Mouse (Mus musculus): ENCODE measurements around the gene Pdcd11.

Gene Pdcd11

GRCm38 (mm10) chr19:47090550-47091156 is at the start of gene Pdcd11, which contains the start of gene Usmg5:
Pdcd11 (plus strand) TSS chr19:47090768.
Usmg5 (minus strand) TSS chr19:47090647.
- peak; percentile 95 for DNase-seq (ENCODE audit: low read depth, low spot score)

DNA sequence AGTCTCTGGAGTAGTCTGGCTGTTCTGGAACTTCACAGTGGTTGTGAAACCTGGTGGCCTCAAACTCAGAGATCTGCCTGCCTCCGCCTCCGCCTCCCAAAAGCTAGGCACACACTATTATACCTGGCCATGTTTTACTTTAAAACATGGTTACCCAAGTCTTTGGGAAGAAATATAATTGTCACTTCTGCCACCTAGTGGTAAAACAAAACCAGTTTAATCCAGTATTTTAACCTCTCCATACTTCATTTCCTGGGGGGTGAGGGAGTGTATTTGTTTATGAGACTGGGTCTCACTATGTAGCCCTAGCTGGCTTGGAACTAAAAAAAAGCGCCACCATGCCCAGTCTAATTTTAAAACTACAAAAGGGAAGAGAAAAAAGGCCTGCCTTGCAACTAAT is 47.0 kb upstream of the Pdcd11 start:
- no peak for DNase-seq (ENCODE audit: low read depth, low spot score)

GRCm38 (mm10) chr19:47046343-47046742 is 44.2 kb upstream of the Pdcd11 start:
- no peak for DNase-seq (ENCODE audit: low read depth, low spot score)

DNA sequence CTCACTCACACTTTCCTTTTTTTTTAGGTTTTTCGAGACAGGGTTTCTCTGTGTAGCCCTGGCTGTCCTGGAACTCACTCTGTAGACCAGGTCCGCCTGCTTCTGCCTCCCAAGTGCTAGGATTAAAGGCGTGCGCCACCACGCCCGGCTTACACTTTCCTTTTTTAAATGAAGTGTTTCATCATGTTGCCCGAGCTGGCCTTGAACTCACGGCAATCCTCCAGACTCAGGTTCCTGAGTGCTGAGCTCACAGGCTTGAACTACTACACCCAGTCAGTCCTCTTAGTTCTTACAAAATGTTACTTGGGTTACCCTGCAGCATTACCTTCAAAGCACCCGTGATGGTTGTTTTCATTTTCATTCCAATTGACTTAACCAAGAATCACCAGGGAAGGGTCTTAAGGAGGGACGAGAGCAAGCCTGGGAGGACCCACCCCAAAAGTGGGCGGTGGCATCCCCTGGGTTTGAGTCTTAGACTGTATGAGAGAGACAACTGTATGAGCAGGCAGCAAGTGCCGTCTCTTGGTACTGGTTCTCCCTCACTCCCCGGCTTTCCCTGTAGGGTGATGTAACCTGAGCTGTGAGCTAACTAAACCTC is 43.2 kb upstream of the Pdcd11 start:
- no peak for DNase-seq (ENCODE audit: low read depth, low spot score)

DNA sequence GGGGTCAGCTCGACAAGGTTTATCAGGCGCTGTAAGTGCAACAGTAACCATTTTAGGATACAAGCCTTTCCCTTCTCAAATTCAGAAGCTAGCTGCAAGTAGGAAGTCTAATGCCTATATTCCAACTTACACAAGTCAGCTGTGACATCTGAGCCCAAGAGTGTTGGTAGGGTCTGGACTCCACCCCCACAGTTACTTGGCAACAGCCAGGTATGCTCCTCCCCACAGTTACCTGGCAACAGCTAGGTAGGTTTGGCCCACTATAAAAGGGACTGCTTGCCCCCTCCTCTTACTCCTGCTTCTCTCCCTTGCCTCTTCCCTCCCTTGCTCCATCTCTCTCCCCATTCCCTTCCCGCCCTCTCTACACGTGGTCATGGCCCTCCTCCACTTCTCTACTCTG is 41.5 kb upstream of the Pdcd11 start:
- no peak for DNase-seq (ENCODE audit: low read depth, low spot score)

DNA sequence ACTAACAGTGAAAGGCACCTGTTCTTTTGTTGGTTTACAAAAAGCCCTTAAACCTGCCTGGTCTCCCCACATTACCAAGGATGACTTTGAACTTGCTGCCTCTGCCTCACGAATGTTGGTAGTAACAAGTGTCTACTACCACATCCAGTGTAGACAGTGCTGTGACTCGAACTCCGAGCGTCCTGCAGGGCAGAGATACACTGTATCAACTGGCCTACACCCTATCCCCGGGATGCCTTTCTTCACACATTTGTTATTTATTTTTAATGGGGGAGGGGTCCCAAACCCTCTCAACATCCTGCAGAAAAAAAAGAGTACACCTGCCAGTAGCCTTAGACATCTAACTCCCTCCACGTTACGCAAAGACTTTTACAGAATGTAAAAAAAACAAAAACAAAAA is 40.7 kb upstream of the Pdcd11 start:
- DNase-seq (ENCODE audit: low read depth, low spot score) = no peak

- DNase-seq (ENCODE audit: low read depth, low spot score) = peak; percentile 49
Measured at GRCm38 (mm10) chr19:47050271-47051032, 40.1 kb upstream of the Pdcd11 start, which contains the start of gene Pcgf6. Pcgf6 (minus strand) TSS chr19:47050906.

DNA sequence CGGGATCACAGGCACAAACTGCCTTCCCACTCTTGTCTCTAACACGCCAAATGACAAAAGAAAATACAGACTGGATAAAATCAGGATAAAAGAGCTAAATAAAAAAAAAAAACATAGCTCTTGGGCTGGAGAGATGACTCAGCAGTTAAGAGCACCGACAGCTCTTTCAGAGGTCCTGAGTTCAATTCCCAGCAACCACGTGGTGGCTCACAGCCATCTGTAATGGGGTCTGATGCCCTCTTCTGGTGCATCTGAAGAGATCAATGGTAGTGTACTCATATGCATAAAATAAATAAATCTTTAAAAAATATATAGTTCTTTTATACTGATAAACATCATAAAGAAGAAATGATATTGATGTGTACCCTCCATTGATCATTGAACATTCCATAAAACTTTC is 37.6 kb upstream of the Pdcd11 start:
- no peak for DNase-seq (ENCODE audit: low read depth, low spot score)

- DNase-seq (ENCODE audit: low read depth, low spot score) = no peak
Measured at GRCm38 (mm10) chr19:47053471-47053870, 37.1 kb upstream of the Pdcd11 start.

DNA sequence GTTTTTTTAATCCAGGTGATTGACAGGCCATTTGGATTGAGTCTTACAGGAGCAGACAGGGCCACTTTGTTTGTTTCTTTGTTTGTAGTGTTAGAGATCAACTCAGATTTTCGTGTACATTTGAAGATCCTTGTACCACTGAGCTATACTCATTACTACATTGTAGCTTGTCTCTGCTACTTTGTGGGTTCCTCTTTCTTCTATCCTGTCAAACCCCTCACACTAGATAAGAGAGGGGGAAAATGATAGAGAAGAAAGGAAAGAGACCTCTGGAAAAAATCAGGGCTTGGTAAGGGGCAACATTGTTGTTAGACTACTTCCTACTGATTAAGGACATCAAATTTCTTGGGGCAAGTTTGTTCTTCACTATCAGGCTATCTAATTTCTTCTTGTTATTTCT is 32.9 kb upstream of the Pdcd11 start:
- DNase-seq (ENCODE audit: low read depth, low spot score) = no peak

- no peak for DNase-seq (ENCODE audit: low read depth, low spot score)
Measured at GRCm38 (mm10) chr19:47065860-47066259, 24.7 kb upstream of the Pdcd11 start.

DNA sequence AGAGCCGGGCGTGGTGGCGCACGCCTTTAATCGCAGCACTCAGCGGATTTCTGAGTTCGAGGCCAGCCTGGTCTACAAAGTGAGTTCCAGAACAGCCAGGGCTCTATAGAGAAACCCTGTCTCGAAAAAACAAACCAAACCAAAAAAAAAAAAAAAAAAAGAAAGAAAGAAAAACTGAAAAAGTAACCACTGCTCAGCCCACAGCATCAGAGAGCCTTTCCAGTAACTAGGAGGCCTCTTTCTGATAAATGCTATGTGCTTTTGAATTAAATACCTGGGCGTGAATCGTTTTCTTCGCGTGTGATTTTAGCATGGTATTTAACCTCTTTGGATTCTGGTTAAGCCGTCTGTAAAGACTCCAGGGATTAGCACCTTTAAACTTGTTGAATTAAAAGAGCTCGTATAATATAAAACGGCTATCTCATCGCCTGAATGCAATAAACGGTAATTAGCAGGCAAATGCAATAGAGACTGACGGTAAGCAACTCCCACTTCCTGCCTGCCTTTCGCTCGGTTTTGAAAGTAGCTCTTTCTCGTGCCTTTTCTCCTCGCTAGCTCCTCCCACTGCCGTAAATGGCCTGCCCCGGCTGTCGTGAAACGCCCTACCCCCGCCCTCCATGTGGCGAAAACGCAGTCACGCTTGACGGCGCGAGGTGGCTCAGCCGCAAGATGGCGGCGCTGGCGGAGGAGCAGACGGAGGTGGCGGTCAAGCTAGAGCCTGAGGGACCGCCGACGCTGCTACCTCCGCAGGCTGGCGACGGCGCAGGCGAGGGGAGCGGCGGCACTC is 23.3 kb upstream of the Pdcd11 start, which contains the start of gene Taf5:
Taf5 (plus strand) TSS at position 651 of the 787 bp plus-strand sequence.
- peak; percentile 95 for DNase-seq (ENCODE audit: low read depth, low spot score)

- peak; percentile 68 for DNase-seq (ENCODE audit: low read depth, low spot score)
Measured at GRCm38 (mm10) chr19:47067924-47068611, 22.5 kb upstream of the Pdcd11 start.

DNA sequence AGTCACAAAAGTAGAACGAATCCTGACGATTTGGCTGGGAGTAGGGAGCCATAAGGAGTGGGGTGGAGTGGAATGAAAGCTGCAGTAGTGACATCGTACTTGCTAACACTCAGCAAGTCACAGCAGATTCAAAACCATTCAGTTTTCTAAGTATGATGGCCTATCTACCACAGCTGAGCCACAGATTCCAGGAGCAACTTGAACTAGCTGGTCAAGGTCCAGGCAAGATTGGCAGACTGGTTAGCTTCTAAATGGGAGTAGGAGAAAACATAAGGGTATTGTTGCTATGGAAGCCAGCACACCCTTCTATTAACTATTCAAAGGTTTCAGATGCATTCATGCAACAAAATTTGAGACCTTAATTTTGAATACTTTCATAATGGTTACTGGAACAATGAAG is 2.3 kb upstream of the Pdcd11 start:
- DNase-seq (ENCODE audit: low read depth, low spot score) = no peak

GRCm38 (mm10) chr19:47089718-47090525 is 646 bp upstream of the Pdcd11 start:
- DNase-seq (ENCODE audit: low read depth, low spot score) = no peak

- DNase-seq (ENCODE audit: low read depth, low spot score) = no peak
Measured at GRCm38 (mm10) chr19:47101080-47101479, 10.5 kb downstream of the Pdcd11 start.

GRCm38 (mm10) chr19:47104641-47105271 is 14.2 kb downstream of the Pdcd11 start:
- no peak for DNase-seq (ENCODE audit: low read depth, low spot score)

DNA sequence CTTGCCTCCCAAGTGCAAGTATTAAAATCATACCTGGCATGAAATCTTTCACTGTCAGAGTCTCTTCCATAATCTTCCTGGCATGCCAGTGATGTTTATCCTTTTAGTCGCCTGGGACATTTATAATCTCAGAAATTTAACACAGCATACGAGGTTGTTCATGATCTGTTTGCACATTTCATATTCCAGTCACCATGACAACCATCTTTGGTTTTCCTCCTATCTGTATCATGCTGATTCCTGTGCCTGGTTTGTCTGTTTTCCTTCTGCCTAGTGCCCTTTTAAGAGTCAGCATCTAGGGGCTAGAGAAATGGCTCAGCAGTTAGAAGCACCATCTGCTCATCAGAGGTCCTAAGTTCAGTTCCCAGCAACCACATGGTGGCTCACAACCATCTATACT is 28.1 kb downstream of the Pdcd11 start:
- DNase-seq (ENCODE audit: low read depth, low spot score) = no peak

GRCm38 (mm10) chr19:47121054-47121453 is 30.5 kb downstream of the Pdcd11 start:
- DNase-seq (ENCODE audit: low read depth, low spot score) = no peak

GRCm38 (mm10) chr19:47122802-47123201 is 32.2 kb downstream of the Pdcd11 start:
- no peak for DNase-seq (ENCODE audit: low read depth, low spot score)
